Mouse (Mus musculus): ENCODE results near the gene Slfn1. TPM values are rescaled to one million over a fixed set of nuclear protein-coding genes. Genes with fewer than 3 reads are reported as not detected.
"Not testable (repeated sequence)": the region's sequence is repeated elsewhere in the genome, so short reads cannot be mapped to it uniquely, and the experiment has no call there.

Slfn1 gene
- polyA plus RNA-seq, 1 experiment from 2014 or later = not detected

DNA sequence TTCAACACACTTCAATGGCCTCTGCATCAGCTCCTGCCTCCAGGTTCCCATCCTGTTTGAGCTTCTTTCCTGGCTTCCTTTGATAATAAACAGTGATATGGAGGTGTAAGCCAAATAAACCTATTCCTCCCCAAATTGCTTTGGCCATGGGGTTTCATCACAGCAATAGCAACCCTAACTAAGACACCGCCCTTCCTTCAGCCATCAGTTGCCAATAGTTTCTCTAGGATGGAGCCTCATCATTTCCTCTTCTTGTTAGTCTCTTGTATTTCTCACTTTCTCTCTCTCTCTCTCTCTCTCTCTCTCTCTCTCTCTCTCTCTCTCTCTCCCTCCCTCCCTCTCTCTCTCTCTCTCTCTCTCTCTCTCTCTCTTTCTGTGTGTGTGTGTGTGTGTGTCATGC lies 32.3 kb downstream of the Slfn1 start:
- H3K9ac ChIP-seq (replicated peaks; ENCODE audit: low read depth, low read length); ATAC-seq (ENCODE audit: insufficient number of reproducible peaks, insufficient read depth, low FRiP score, low read depth): not testable (repeated sequence)
- whole genome bisulfite sequencing = no CpG with 5 or more reads among the region's 1 CpGs

More for the DNA sequence above, 32.3 kb downstream of the Slfn1 start:
- not testable (repeated sequence) for H3K36me3 ChIP-seq (ENCODE audit: control insufficient read depth, insufficient read depth, low read length); H3K4me1 ChIP-seq (ENCODE audit: control insufficient read depth, insufficient read depth, low read length); H3K4me3 ChIP-seq (ENCODE audit: low read depth, low read length); H3K9me3 ChIP-seq (ENCODE audit: control insufficient read depth, low read depth, low read length); H3K27me3 ChIP-seq (ENCODE audit: control insufficient read depth, insufficient read depth, low read length); H3K4me2 ChIP-seq (replicated peaks; ENCODE audit: low read depth, low read length); H3K27ac ChIP-seq (ENCODE audit: low read length)

Other genes starting within 250 kb of the Slfn1 start
- 17.9 and 19.5 TPM in 2 replicates for gene Rffl, start 245.6 kb upstream of the Slfn1 start, polyA plus RNA-seq (2014; fragmentation: Nextera tagmentation; extraction: Ambion mirVana)
- gene Rad51d, start 226.2 kb upstream of the Slfn1 start, polyA plus RNA-seq (2014; fragmentation: Nextera tagmentation; extraction: Ambion mirVana) = 14.1 and 14.4 TPM in 2 replicates
- 0.12 and 0.34 TPM in 2 replicates for gene Fndc8, start 224.7 kb upstream of the Slfn1 start, polyA plus RNA-seq (2014; fragmentation: Nextera tagmentation; extraction: Ambion mirVana)
- 30.9 and 31.6 TPM in 2 replicates for gene Nle1, start 208.4 kb upstream of the Slfn1 start, polyA plus RNA-seq (2014; fragmentation: Nextera tagmentation; extraction: Ambion mirVana)
- gene Unc45b, start 206.3 kb upstream of the Slfn1 start, polyA plus RNA-seq (2014; fragmentation: Nextera tagmentation; extraction: Ambion mirVana) = 1.6 and 1.8 TPM in 2 replicates
- gene Slfn5, start 165.5 kb upstream of the Slfn1 start, polyA plus RNA-seq (2014; fragmentation: Nextera tagmentation; extraction: Ambion mirVana) = 1.3 and 1.8 TPM in 2 replicates
- 30.6 and 35.9 TPM in 2 replicates for gene Slfn9, start 125.0 kb upstream of the Slfn1 start, polyA plus RNA-seq (2014; fragmentation: Nextera tagmentation; extraction: Ambion mirVana)
- 0.78 and 0.86 TPM in 2 replicates for gene Slfn8, start 96.0 kb upstream of the Slfn1 start, polyA plus RNA-seq (2014; fragmentation: Nextera tagmentation; extraction: Ambion mirVana)
- gene Slfn2, start 51.7 kb upstream of the Slfn1 start, polyA plus RNA-seq (2014; fragmentation: Nextera tagmentation; extraction: Ambion mirVana) = 3.4 and 4.9 TPM in 2 replicates
- gene Slfn4, start 58.3 kb downstream of the Slfn1 start, polyA plus RNA-seq (2014; fragmentation: Nextera tagmentation; extraction: Ambion mirVana) = 0.19 TPM in 1 of 2 replicates, not detected in the other
- 0.57 and 0.77 TPM in 2 replicates for gene Slfn3, start 74.5 kb downstream of the Slfn1 start, polyA plus RNA-seq (2014; fragmentation: Nextera tagmentation; extraction: Ambion mirVana)
- 0.14 TPM in 1 of 2 replicates, not detected in the other for gene Slfn14, start 169.9 kb downstream of the Slfn1 start, polyA plus RNA-seq (2014; fragmentation: Nextera tagmentation; extraction: Ambion mirVana)
- gene Ap2b1, start 182.2 kb downstream of the Slfn1 start, polyA plus RNA-seq (2014; fragmentation: Nextera tagmentation; extraction: Ambion mirVana) = 68.6 and 72.3 TPM in 2 replicates
- gene Pex12, start 185.7 kb downstream of the Slfn1 start, polyA plus RNA-seq (2014; fragmentation: Nextera tagmentation; extraction: Ambion mirVana) = 15.9 and 16.7 TPM in 2 replicates

All from stomach, embryonic 14.5 days (tissue).